Mouse (Mus musculus) liver, postnatal 0 days (tissue): ENCODE results near the gene Gm48551.

ENCODE experiments used
- CTCF ChIP-seq: sonication (generic); IDR thresholded peaks from 2 replicates; pipeline ENCODE4 v1.5.1; 2016; ENCODE audit warnings: antibody characterized with exemption, low read depth
- EP300 ChIP-seq: IDR thresholded peaks from 2 replicates; pipeline ENCODE4 v1.6.1; 2016; ENCODE audit warnings: antibody characterized with exemption, low read depth, mild to moderate bottlenecking

DNA sequence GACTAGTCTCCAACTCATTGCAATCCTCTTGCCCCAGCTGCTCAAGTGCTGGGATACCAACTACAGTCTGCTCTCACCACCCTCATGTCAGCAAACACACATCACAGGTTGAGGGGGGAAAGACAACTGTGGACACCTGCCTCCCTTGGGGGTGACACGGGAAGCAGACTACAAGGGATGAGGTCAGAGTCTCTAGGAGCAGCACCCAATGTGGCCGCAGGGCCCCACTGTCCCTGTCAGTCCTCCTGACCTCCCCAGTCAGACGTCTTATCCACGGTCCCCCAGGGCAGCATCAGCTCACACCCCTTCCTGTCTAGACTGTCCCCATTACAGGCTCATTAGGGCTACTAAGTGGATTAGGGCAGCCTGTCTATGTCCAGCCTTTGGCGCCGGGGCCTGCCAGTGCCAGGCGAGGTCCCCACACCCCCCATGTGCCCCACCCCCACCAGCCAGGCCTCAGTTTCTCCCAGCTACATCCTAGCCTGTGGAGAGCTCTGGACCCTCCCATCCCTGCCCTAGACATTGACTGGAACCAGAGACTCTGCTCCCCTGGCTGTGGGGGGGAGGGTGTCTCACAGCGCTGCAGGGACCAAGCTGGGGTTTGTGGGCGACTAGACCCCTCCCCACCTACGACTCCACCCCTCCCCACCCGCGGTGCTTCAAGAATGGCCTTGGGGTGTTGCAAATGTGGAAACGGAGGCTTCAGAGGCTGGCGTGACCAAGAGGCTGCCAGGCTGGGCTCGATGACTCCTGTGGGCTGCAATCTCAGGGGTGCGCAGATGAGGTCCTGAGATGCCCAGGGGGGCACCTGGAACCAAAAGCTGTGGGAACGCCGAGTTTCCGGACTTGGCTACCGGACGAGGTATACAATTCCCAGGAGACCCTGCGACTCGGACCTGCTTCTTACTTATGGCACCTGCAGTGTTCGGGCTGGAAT lies 22.5 kb downstream of the Gm48551 start:
- TF ChIP-seq CTCF, result no peak
- no peak for TF ChIP-seq EP300
